Mouse (Mus musculus) stomach, postnatal 0 days (tissue): ENCODE results near the gene Ift88.

Experiments used
- CTCF ChIP-seq: IDR thresholded peaks from 2 replicates; pipeline ENCODE4 v1.5.1; 2016; ENCODE audit warnings: antibody characterized with exemption, low read depth, mild to moderate bottlenecking, moderate library complexity
- EP300 ChIP-seq: optimal IDR thresholded peaks from 2 replicates; pipeline ENCODE3; 2016; ENCODE audit warnings: antibody characterized with exemption

DNA sequence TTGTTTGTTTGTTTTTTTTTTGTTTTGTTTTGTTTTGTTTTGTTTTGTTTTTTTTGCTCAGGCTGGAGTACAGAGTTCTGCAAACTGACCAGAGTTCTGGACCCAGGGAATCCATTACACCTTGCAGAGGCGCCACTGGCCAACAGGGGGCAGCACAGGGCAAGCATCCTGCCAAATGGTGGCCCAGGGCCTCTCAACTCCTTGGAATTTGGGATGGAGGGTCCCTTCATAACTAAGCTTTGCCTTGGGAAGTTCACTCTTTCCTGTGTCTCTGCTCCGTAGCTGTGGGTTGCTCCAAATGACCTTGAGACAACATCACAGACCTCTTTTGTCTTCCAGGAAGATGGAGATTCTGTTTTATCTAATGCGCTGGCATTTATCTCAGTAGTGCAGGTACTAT, 109.4 kb downstream of the Ift88 start:
- TF ChIP-seq CTCF: peak; percentile 88
- TF ChIP-seq EP300: no peak
